Mouse (Mus musculus): ENCODE data around the gene Gpr137b. TPM values are rescaled to one million over a fixed set of nuclear protein-coding genes. Genes with fewer than 3 reads are reported as not detected.
"Not testable (repeated sequence)": the region's sequence is repeated elsewhere in the genome, so short reads cannot be mapped to it uniquely, and the experiment has no call there.

Gene Gpr137b
- total RNA-seq, 4 experiments from 2014 or later: 1.5 to 4.1 (median 1.9) TPM

- not testable (repeated sequence) for DNase-seq (ENCODE audit: low spot score in 2 of 2)
Measured at GRCm38 (mm10) chr13:13366371-13366770, 27.4 kb downstream of the Gpr137b start.

- not testable (repeated sequence) for DNase-seq (ENCODE audit: low spot score in 2 of 2)
Measured at GRCm38 (mm10) chr13:13363536-13363935, 30.3 kb downstream of the Gpr137b start.

- not testable (repeated sequence) for DNase-seq (ENCODE audit: low spot score in 2 of 2)
Measured at GRCm38 (mm10) chr13:13362261-13362660, 31.6 kb downstream of the Gpr137b start.

- DNase-seq (ENCODE audit: low spot score in 2 of 2): not testable (repeated sequence)
Measured at GRCm38 (mm10) chr13:13360045-13360444, 33.8 kb downstream of the Gpr137b start.

GRCm38 (mm10) chr13:13358602-13359001 lies 35.2 kb downstream of the Gpr137b start:
- not testable (repeated sequence) for DNase-seq (ENCODE audit: low spot score in 2 of 2)

- not testable (repeated sequence) for DNase-seq (ENCODE audit: low spot score in 2 of 2)
Measured at GRCm38 (mm10) chr13:13358097-13358496, 35.7 kb downstream of the Gpr137b start.

GRCm38 (mm10) chr13:13352113-13352512 lies 41.7 kb downstream of the Gpr137b start:
- DNase-seq (ENCODE audit: low spot score in 2 of 2): not testable (repeated sequence)

GRCm38 (mm10) chr13:13350681-13351080 lies 43.1 kb downstream of the Gpr137b start:
- DNase-seq (ENCODE audit: low spot score in 2 of 2): not testable (repeated sequence)

- DNase-seq (ENCODE audit: low spot score in 2 of 2): peak; percentile 39 to 46
Measured at GRCm38 (mm10) chr13:13349288-13349687, 44.5 kb downstream of the Gpr137b start.

- DNase-seq (ENCODE audit: low spot score in 2 of 2): not testable (repeated sequence)
Measured at GRCm38 (mm10) chr13:13347634-13348412, 46.0 kb downstream of the Gpr137b start.

- DNase-seq (ENCODE audit: low spot score in 2 of 2): not testable (repeated sequence)
Measured at GRCm38 (mm10) chr13:13337361-13337760, 56.5 kb downstream of the Gpr137b start.

GRCm38 (mm10) chr13:13328876-13329275 lies 64.9 kb downstream of the Gpr137b start:
- DNase-seq (ENCODE audit: low spot score in 2 of 2): no peak

Other genes starting within 250 kb of the Gpr137b start
- not detected for gene Prl2c5, start 211.3 kb downstream of the Gpr137b start, total RNA-seq (2022)
- gene Nid1, start 43.5 kb upstream of the Gpr137b start, total RNA-seq (2022): 10 to 100 TPM; 19.1 to 33.3 (median 24.4) TPM
- gene Lyst, start 196.4 kb upstream of the Gpr137b start, total RNA-seq (2022): 1 to 10 TPM; 3.5 to 4.7 (median 4.2) TPM